Mouse (Mus musculus) mouse embryonic stem cell (cell line): ENCODE results near the gene Fndc3b.
"Not testable (repeated sequence)": the region's sequence is repeated elsewhere in the genome, so short reads cannot be mapped to it uniquely, and the experiment has no call there.

Source experiments
- in situ Hi-C, 2 experiments: fragments of 300-500 bp; cut with MboI; formaldehyde crosslinking; loops; 1 replicate in 1 of 2; 3 replicates in 1 of 2; pipeline ENCODE4 v1.14.3; 2019 to 2020; ENCODE audit warnings: low sequenced_read_pairs in 2 of 2, low pct_unique_long_range_greater_than_20kb in 1 of 2, mixed read lengths in 1 of 2; ENCODE audit not compliant: unreplicated experiment in 1 of 2

Fndc3b gene

GRCm38 (mm10) chr3:27422521-27422920, 288.6 kb downstream of the Fndc3b start:
- in situ Hi-C loops: no loop called here

GRCm38 (mm10) chr3:27421980-27422379, 289.1 kb downstream of the Fndc3b start:
- in situ Hi-C loops: no loop called here

- in situ Hi-C loops: no loop called here
These were observed 292.5 kb downstream of the Fndc3b start for GRCm38 (mm10) chr3:27418602-27419001.

GRCm38 (mm10) chr3:27416786-27417185, 294.3 kb downstream of the Fndc3b start:
- in situ Hi-C loops: no loop called here

- in situ Hi-C loops: no loop called here
These were observed 297.5 kb downstream of the Fndc3b start for GRCm38 (mm10) chr3:27413566-27413965.

GRCm38 (mm10) chr3:27411286-27411685, 299.8 kb downstream of the Fndc3b start:
- in situ Hi-C loops: no loop called here

DNA sequence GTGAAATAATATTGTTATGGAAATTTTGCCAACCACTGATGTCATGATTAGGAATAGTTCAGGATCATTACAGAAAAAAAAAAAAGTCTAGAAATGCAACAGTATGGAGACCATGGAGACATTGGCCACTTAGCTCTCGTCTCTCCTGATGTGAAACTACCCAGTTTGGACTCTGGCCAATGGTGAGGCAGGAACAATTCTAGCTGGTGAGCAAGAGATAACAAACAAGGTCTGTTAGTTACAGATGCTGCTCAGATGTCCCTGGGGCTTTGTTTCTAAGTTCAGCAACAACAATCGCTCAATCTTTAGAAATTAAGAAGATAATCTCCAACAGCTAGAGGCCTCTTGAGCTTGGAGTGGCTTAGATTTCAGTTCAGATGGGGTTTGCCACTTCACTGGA, 302.5 kb downstream of the Fndc3b start:
- in situ Hi-C loops: no loop called here

- in situ Hi-C loops: no loop called here
These were observed 304.7 kb downstream of the Fndc3b start for GRCm38 (mm10) chr3:27406440-27406839.

- in situ Hi-C loops: not testable (repeated sequence)
These were observed 310.1 kb downstream of the Fndc3b start for GRCm38 (mm10) chr3:27400996-27401395.

DNA sequence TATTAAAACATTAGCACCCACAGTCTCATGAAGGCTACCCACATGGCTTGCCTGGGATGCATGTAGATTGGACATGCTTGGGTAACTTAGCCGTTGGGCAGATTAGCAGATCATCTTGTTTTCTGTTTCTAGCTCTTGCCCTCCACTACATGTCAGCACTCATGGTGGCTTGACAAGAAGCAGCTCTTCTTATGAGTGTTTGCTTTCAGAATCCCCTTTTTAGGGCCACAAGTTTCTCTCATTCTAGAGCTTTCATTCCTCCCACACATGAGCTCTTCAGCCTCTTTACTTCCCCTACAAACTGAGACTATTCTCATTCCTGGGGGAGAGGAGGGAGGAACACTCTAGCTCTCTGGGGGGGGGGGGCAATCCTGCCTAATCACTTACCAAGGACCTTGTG, 321.2 kb downstream of the Fndc3b start:
- in situ Hi-C loops: no loop called here

- in situ Hi-C loops: no loop called here
These were observed 326.3 kb downstream of the Fndc3b start for GRCm38 (mm10) chr3:27384836-27385235.

- in situ Hi-C loops: no loop called here
These were observed 333.2 kb downstream of the Fndc3b start for GRCm38 (mm10) chr3:27377935-27378334.

DNA sequence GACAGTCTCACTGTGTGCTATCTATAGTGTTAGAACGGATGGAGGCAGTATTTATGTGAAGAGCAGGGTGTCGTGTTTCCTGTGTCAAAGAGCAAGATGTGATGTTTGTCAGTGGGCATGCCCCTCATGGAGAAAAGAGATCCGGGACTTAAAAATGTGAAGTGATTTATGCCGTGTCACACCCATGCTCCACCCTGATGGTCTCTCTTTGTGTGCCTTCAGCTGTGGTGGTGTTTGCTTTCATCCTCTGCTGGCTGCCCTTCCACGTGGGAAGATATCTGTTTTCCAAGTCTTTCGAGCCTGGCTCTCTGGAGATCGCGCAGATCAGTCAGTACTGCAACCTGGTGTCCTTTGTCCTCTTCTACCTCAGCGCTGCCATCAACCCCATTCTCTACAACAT, 336.7 kb downstream of the Fndc3b start:
- in situ Hi-C loops: no loop called here

- in situ Hi-C loops: no loop called here
These were observed 339.1 kb downstream of the Fndc3b start for GRCm38 (mm10) chr3:27371725-27372650.

- in situ Hi-C loops: no loop called here
These were observed 339.9 kb downstream of the Fndc3b start, which contains the start of gene Ghsr for GRCm38 (mm10) chr3:27371276-27371621. Gene Ghsr (plus strand): TSS chr3:27371351.

DNA sequence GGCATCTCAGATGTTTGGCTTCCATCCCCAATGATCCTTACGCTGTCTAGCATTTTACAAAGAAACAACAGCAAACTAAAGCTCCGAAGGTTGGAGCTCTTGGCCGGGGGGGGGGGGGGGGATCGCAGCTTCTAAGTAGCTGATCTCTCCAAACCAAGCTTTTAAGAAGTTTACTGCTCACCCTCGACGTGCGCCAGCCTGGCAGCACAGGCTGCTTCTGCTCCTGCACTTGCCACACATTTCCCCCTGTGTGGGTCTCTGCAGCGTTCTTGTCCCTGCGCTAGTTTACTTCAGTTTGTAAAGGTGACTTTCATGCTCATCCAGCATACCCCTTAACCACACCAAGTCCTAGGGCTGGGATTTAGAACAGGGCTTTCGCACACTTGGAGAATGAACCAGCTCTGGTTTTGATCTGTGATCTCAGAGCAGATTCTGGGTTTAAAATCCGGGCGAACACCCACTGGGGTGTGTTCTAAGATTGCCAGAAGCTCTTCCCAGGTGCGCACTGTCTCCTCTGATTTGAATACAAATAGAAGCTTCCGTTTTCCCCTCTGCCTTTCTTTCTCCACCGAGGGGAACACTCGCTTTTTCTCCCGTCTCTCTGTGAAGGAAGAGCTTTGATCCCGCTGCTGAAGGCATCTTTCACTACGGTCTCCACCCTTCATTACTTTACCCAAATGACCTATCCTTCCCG, 340.4 kb downstream of the Fndc3b start:
- in situ Hi-C loops: no loop called here

DNA sequence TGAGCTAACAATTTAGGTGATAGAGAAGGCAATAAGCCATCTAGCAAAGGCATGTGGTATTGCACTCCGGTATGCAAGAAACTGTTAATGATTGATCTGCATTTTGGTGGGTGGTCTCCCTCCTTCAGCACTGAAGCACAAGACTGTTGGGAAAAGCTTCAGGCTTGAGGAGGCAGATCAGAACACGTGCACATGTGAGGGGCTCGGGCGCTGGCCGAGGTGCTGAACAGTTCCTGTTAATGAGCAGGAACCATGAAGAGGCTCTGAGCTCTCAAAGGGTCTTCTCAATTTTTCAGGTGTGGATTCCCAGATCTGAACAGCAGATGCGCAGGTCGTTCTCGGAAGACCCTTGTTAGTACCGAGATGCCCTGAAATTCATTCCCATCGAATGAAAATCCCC, 341.0 kb downstream of the Fndc3b start:
- in situ Hi-C loops: no loop called here
